Mouse (Mus musculus) bone marrow, adult 2 months (tissue): Measurements from ENCODE around the gene Zbtb18.
"Not testable (repeated sequence)": the region's sequence is repeated elsewhere in the genome, so short reads cannot be mapped to it uniquely, and the experiment has no call there.

ENCODE experiments used
- CTCF ChIP-seq: fragments of 200-500 bp; IDR thresholded peaks from 2 replicates; pipeline ENCODE4 v1.5.1; 2011; ENCODE audit warnings: low read length, control low read depth; ENCODE audit not compliant: control insufficient read depth, insufficient read depth
- POLR2A ChIP-seq: fragments of 200-500 bp; IDR thresholded peaks from 2 replicates; pipeline ENCODE4 v1.6.1; 2011; ENCODE audit warnings: low read depth, mild to moderate bottlenecking, control low read depth, low read length, borderline replicate concordance; ENCODE audit not compliant: control insufficient read depth

DNA sequence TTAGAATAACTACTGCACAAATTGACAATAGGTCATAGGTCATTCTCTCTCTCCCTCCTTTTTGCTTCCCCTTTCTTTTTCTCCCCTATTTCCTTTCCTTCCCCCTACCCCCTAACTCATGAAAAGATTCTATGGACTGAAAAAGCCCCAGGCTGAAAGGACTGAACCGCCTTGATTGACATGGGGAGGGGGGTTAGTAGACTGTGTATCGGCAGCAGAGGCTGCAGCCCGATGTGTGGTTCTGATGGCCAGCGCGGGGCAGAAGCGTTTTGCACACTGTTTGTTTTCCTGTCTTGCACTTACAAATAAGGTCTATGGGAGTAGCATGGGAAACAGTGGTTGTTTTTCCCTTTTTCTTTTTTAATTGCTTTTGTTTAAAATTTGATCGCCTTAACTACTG, 7.7 kb downstream of the Zbtb18 start:
- not testable (repeated sequence) for TF ChIP-seq CTCF, POLR2A
